Mouse (Mus musculus): ENCODE results near the gene Olfr427. TPM values are rescaled to one million over a fixed set of nuclear protein-coding genes. Genes with fewer than 3 reads are reported as not detected.
"Not testable (repeated sequence)": the region's sequence is repeated elsewhere in the genome, so short reads cannot be mapped to it uniquely, and the experiment has no call there.

The Olfr427 gene
- total RNA-seq (2021), result not detected
- long read RNA-seq, experiment 1, result 0 reads
- long read RNA-seq, experiment 2, result 0 reads

DNA sequence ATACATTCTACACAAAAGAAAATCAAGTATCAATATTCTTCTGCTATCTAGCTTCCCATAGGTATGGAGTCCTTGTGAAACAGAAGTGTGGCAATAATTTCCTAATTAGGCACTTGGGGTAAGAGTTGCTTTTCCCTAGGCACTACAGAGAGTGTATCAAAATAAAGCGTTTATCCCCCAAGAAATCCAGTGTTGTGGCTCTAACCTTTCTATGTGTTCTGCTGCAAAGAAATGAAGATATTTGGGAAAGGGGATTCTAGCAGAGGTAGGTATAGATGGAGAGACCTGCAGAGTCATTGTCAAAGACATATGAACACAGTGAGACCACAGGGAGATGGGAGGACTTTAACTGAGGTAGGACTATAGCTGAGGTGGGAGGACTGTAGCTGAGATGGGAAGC is at the start of gene Olfr427:
Gene Olfr427, plus strand, starts transcription at position 301 of the 400 bp plus-strand sequence.
- Histone ChIP-seq H3K27ac (no peak within 1 kb of the TSS), H3K4me3 (no peak within 1 kb of the TSS)
- DNase-seq (ENCODE audit: low spot score in 2 of 2), result no peak
- no peak for TF ChIP-seq CTCF (conservative IDR thresholded peaks at IDR 0.05)

DNA sequence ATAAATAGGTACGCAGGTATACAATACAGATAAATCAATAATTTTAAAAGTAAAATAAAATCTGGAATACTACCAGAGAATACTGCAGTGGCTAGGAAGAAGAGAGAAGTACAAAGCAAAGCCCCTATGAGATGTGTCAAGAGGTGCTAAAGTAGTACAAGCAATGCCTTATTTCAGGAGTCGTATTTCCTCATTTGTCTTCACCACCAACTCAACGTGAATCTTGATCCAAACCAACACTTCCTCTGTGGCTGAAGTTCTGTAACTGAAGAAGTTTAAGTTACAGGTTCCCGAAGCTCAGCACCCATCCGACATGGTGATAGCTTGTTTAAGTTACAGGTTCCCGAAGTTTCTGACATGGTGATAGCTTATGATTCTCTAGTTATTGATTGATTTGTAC is 48.5 kb upstream of the Olfr427 start:
- not testable (repeated sequence) for H3K27ac ChIP-seq; H3K4me3 ChIP-seq; DNase-seq (ENCODE audit: low spot score in 2 of 2)

- H3K4me3 ChIP-seq, result no peak within 1 kb of the TSS
- DNase-seq (ENCODE audit: low spot score in 2 of 2), result no peak
- H3K27ac ChIP-seq, result no peak within 1 kb of the TSS
- no peak for TF ChIP-seq CTCF (conservative IDR thresholded peaks at IDR 0.05)
These were observed 47.8 kb upstream of the Olfr427 start, which contains the start of gene Olfr432 for GRCm38 (mm10) chr1:174048893-174049292. Olfr432 (plus strand) TSS chr1:174049205.

DNA sequence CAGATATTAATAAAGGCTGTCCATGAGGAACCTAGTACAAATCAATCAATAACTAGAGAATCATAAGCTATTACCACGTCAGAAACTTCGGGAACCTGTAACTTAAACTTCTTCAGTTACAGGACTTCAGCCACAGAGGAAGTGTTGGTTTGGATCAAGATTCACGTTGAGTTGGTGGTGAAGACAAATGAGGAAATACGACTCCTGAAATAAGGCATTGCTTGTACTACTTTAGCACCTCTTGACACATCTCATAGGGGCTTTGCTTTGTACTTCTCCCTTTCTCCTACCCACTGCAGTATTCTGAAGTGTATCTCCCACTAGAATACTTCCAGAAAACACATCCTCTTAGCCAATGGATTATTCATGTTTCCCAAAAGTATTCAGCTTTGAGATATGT is 47.3 kb upstream of the Olfr427 start:
- not testable (repeated sequence) for H3K4me3 ChIP-seq; H3K27ac ChIP-seq; DNase-seq (ENCODE audit: low spot score in 2 of 2)

GRCm38 (mm10) chr1:174050532-174050931 is 46.2 kb upstream of the Olfr427 start:
- no peak overlapping the region for H3K27ac ChIP-seq
- TF ChIP-seq CTCF (conservative IDR thresholded peaks at IDR 0.05), result no peak
- H3K4me3 ChIP-seq, result no peak overlapping the region
- no peak for DNase-seq (ENCODE audit: low spot score in 2 of 2)

- no peak overlapping the region for H3K27ac ChIP-seq
- DNase-seq (ENCODE audit: low spot score in 2 of 2), result no peak
- TF ChIP-seq CTCF (conservative IDR thresholded peaks at IDR 0.05), result no peak
- H3K4me3 ChIP-seq, result no peak overlapping the region
These were observed 45.2 kb upstream of the Olfr427 start for GRCm38 (mm10) chr1:174051515-174051914.

GRCm38 (mm10) chr1:174051931-174052536 is 44.7 kb upstream of the Olfr427 start:
- no peak for TF ChIP-seq CTCF (conservative IDR thresholded peaks at IDR 0.05)
- H3K4me3 ChIP-seq, result no peak overlapping the region

DNA sequence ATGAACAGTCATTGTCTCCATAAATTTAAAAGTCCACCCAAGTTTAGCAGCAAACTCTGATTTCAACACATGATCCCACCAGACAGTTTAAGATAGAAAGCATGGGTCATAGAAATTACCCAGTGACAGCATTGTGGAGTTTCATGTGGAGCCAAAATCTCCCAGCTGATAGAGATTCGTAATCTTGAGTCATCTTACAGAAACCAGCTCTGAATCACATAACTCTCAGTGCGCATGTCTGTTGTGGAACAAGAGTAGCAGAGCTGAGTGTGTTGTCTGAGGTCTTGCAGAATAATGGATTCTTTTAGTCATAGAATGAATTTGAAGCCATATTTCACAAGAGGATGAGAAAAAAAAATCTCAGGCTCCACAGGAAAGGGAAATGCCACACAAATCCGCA is 43.7 kb upstream of the Olfr427 start:
- TF ChIP-seq CTCF (conservative IDR thresholded peaks at IDR 0.05), result no peak
- no peak overlapping the region for H3K4me3 ChIP-seq
- no peak overlapping the region for H3K27ac ChIP-seq
- peak; percentile 14 to 15 for DNase-seq (ENCODE audit: low spot score in 2 of 2)

More at GRCm38 (mm10) chr1:174051931-174052536, 44.7 kb upstream of the Olfr427 start:
- no peak overlapping the region for H3K27ac ChIP-seq
- no peak for DNase-seq (ENCODE audit: low spot score in 2 of 2)

GRCm38 (mm10) chr1:174055248-174055647 is 41.4 kb upstream of the Olfr427 start:
- no peak for TF ChIP-seq CTCF (conservative IDR thresholded peaks at IDR 0.05)
- DNase-seq (ENCODE audit: low spot score in 2 of 2), result no peak
- Histone ChIP-seq H3K27ac (no peak overlapping the region), H3K4me3 (no peak overlapping the region)

GRCm38 (mm10) chr1:174066305-174066704 is 30.4 kb upstream of the Olfr427 start, which contains the start of gene Olfr430:
Olfr430 (plus strand) TSS chr1:174066605.
- TF ChIP-seq CTCF (conservative IDR thresholded peaks at IDR 0.05), result no peak
- Histone ChIP-seq H3K4me3 (no peak within 1 kb of the TSS), H3K27ac (no peak within 1 kb of the TSS)
- no peak for DNase-seq (ENCODE audit: low spot score in 2 of 2)

DNA sequence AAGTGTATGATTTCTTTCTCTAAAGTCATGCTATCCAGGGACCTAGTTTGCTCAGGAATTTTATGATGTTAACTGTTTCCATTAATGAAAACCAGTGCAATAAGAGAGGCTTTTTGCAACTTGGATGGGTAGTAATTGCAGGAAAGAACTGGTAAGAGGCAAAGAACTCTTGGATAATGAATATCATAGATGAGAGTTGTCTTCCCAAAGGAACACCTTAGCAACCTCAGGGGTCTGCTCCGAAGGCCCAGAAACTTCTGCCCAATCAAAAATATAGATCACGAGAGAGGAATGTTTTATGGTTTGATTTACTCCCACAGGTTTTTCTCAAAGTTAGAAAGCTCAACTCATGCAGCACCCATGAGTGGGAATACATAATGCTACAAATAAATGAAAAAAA is 12.7 kb upstream of the Olfr427 start, which contains the start of gene Olfr429:
Gene Olfr429, plus strand, starts transcription at position 301 of the 400 bp plus-strand sequence.
- DNase-seq (ENCODE audit: low spot score in 2 of 2), result no peak
- Histone ChIP-seq H3K27ac (no peak within 1 kb of the TSS), H3K4me3 (no peak within 1 kb of the TSS)
- no peak for TF ChIP-seq CTCF (conservative IDR thresholded peaks at IDR 0.05)

- DNase-seq (ENCODE audit: low spot score in 2 of 2), result no peak
- peak; percentile 85 for TF ChIP-seq CTCF (conservative IDR thresholded peaks at IDR 0.05)
- no peak overlapping the region for H3K4me3 ChIP-seq
- no peak overlapping the region for H3K27ac ChIP-seq
These were observed 7.0 kb downstream of the Olfr427 start for GRCm38 (mm10) chr1:174103735-174104134.

- H3K4me3 ChIP-seq, result no peak within 1 kb of the TSS
- no peak for DNase-seq (ENCODE audit: low spot score in 2 of 2)
- H3K27ac ChIP-seq, result no peak within 1 kb of the TSS
- TF ChIP-seq CTCF (conservative IDR thresholded peaks at IDR 0.05), result no peak
These were observed 24.4 kb downstream of the Olfr427 start, which contains the start of gene Olfr231 for GRCm38 (mm10) chr1:174121062-174121461. Olfr231 (minus strand) TSS chr1:174121162.

- H3K4me3 ChIP-seq, result no peak within 1 kb of the TSS
- DNase-seq (ENCODE audit: low spot score in 2 of 2), result no peak
- no peak for TF ChIP-seq CTCF (conservative IDR thresholded peaks at IDR 0.05)
- H3K27ac ChIP-seq, result no peak within 1 kb of the TSS
These were observed 34.5 kb downstream of the Olfr427 start, which contains the start of gene Olfr424 for GRCm38 (mm10) chr1:174131217-174131616. Olfr424 (plus strand) TSS chr1:174131517.

All from layer of hippocampus, adult 2 months (tissue).